Mouse (Mus musculus) neural tube, embryonic 12.5 days (tissue): ENCODE results near the gene Panx2. TPM values are rescaled to one million over a fixed set of nuclear protein-coding genes. Genes with fewer than 3 reads are reported as not detected.

Source experiments
- ATAC-seq: fragments of 200-750 bp; cut with Nextera tagmentation; 2 replicates; pipeline ENCODE4 v1.8.0; 2017; ENCODE audit warnings: low read depth, mild to moderate bottlenecking, moderate TSS enrichment, moderate library complexity; ENCODE audit not compliant: low FRiP score
- H3K27ac ChIP-seq: fragments of 300-500 bp; sonication (generic); 2 replicates; pipeline ENCODE4 v1.5.1; 2016
- H3K27me3 ChIP-seq: fragments of 300-500 bp; sonication (generic); replicated peaks from 2 replicates; pipeline ENCODE4 v1.6.1; 2016; ENCODE audit warnings: mild to moderate bottlenecking
- H3K36me3 ChIP-seq: fragments of 300-500 bp; sonication (generic); 2 replicates; pipeline ENCODE4 v1.6.1; 2016; ENCODE audit warnings: mild to moderate bottlenecking
- H3K4me1 ChIP-seq: fragments of 300-500 bp; sonication (generic); 2 replicates; pipeline ENCODE4 v1.6.1; 2016
- H3K4me2 ChIP-seq: fragments of 300-500 bp; sonication (generic); replicated peaks from 2 replicates; pipeline ENCODE4 v1.6.1; 2016; ENCODE audit warnings: mild to moderate bottlenecking
- H3K4me3 ChIP-seq: fragments of 300-500 bp; sonication (generic); 2 replicates; pipeline ENCODE4 v1.5.1; 2016
- H3K9ac ChIP-seq: fragments of 300-500 bp; sonication (generic); 2 replicates; pipeline ENCODE4 v1.6.1; 2016; ENCODE audit warnings: mild to moderate bottlenecking
- H3K9me3 ChIP-seq: fragments of 300-500 bp; sonication (generic); 2 replicates; pipeline ENCODE4 v1.6.1; 2016; ENCODE audit warnings: mild to moderate bottlenecking
- WGBS: fragments of 180-500 bp; shearing (Covaris S2); methylation state at CpG from one replicate; pipeline ENCODE4 v1.1.7; 2016; 5-methylcytosine and 5-hydroxymethylcytosine counted together
- polyA plus RNA-seq: library from polyadenylated mRNA; unstranded; fragments of >200 nt; fragmentation: Nextera tagmentation; extraction: Ambion mirVana; gene quantifications from 2 replicates; pipeline ENCODE4 v1.2.1, GENCODE M21; 2016

The Panx2 gene
- polyA plus RNA-seq, 1 experiment from 2014 or later: 2.0 TPM

DNA sequence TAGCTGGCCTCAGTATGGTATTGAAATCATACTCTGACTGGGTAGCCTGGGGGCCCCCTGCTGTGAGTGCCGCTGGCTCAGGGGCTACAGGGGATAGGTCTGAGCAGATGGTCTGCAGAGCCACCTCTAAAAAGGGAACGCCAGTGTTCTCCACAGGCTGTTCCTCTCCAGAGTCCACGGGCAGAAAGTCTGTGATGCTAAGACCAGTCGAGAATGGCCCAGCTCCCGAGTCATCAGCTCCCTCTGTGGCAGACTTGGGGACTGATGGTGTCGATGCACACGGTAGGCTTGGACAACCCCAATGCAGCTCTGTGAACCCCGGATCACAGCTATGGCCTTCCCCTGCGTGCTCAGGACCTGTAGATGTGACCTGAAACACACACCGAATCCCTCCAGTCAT, 44.4 kb downstream of the Panx2 start:
- no peak for ATAC-seq
- Histone ChIP-seq H3K27ac (no peak overlapping the region), H3K4me1 (no peaks in the 10 kb centered on the region), H3K9ac (no peak overlapping the region), H3K4me2 (no peak overlapping the region), H3K36me3 (peaks cover 98% of the 10 kb centered on the region), H3K27me3 (no peaks in the 10 kb centered on the region), H3K9me3 (no peaks in the 10 kb centered on the region), H3K4me3 (no peak overlapping the region)
- 89% methylated on average over 10 of the region's 10 CpGs for WGBS

- 94% methylated on average over 8 of the region's 8 CpGs for WGBS
- Histone ChIP-seq H3K9me3 (no peaks in the 10 kb centered on the region), H3K27me3 (no peaks in the 10 kb centered on the region), H3K4me3 (no peak overlapping the region), H3K27ac (no peak overlapping the region), H3K9ac (no peak overlapping the region), H3K36me3 (peaks cover 98% of the 10 kb centered on the region), H3K4me2 (no peak overlapping the region), H3K4me1 (no peaks in the 10 kb centered on the region)
- no peak for ATAC-seq
Measured at GRCm38 (mm10) chr15:89104425-89104824, 44.9 kb downstream of the Panx2 start.

- Histone ChIP-seq H3K4me1 (no peaks in the 10 kb centered on the region), H3K4me2 (no peak overlapping the region), H3K4me3 (no peak overlapping the region), H3K36me3 (peaks cover 98% of the 10 kb centered on the region), H3K27ac (no peak overlapping the region), H3K9me3 (no peaks in the 10 kb centered on the region), H3K9ac (no peak overlapping the region), H3K27me3 (no peaks in the 10 kb centered on the region)
- no peak for ATAC-seq
- 92% methylated on average over 13 of the region's 13 CpGs for WGBS
Measured at GRCm38 (mm10) chr15:89106073-89106472, 46.5 kb downstream of the Panx2 start.

- ATAC-seq: no peak
- no peak overlapping the region for H3K4me2 ChIP-seq
- 97% methylated on average over 1 of the region's 1 CpGs for WGBS
- H3K27ac ChIP-seq: no peak overlapping the region
- no peak overlapping the region for H3K9ac ChIP-seq
- no peak overlapping the region for H3K4me3 ChIP-seq
- H3K36me3 ChIP-seq: peaks cover 98% of the 10 kb centered on the region
- no peaks in the 10 kb centered on the region for H3K4me1 ChIP-seq
- no peaks in the 10 kb centered on the region for H3K27me3 ChIP-seq
- H3K9me3 ChIP-seq: no peaks in the 10 kb centered on the region
Measured at GRCm38 (mm10) chr15:89106976-89107375, 47.4 kb downstream of the Panx2 start.

DNA sequence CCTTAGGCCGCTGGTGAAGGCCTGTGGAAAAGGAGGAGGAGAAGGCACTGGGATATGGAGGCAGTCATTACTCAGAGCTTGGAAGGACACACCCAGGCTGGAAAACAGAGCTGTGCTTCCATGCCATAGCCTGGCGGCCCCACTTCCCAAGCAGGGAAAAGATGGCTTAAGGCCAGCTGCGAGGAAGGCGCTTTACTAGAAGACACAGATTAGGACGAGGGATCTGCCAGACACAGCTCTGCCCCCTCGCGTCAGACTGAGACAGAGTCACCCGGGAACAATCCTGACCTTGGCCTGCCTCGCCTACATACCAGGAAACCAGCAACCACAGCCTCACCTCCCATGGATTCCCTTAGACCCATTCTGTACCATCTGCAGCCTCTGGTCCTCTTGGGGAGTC, 50.6 kb downstream of the Panx2 start:
- Histone ChIP-seq H3K27ac (no peak overlapping the region), H3K36me3 (peaks cover 91% of the 10 kb centered on the region)
- WGBS: 87% methylated on average over 9 of the region's 9 CpGs

GRCm38 (mm10) chr15:89118007-89118406, 58.5 kb downstream of the Panx2 start:
- no peak overlapping the region for H3K27ac ChIP-seq
- peaks cover 45% of the 10 kb centered on the region for H3K36me3 ChIP-seq

More for the DNA sequence above, 50.6 kb downstream of the Panx2 start:
- Histone ChIP-seq H3K27me3 (no peaks in the 10 kb centered on the region), H3K4me3 (no peak overlapping the region), H3K4me1 (no peaks in the 10 kb centered on the region), H3K4me2 (no peak overlapping the region), H3K9me3 (no peaks in the 10 kb centered on the region), H3K9ac (no peak overlapping the region)
- no peak for ATAC-seq

DNA sequence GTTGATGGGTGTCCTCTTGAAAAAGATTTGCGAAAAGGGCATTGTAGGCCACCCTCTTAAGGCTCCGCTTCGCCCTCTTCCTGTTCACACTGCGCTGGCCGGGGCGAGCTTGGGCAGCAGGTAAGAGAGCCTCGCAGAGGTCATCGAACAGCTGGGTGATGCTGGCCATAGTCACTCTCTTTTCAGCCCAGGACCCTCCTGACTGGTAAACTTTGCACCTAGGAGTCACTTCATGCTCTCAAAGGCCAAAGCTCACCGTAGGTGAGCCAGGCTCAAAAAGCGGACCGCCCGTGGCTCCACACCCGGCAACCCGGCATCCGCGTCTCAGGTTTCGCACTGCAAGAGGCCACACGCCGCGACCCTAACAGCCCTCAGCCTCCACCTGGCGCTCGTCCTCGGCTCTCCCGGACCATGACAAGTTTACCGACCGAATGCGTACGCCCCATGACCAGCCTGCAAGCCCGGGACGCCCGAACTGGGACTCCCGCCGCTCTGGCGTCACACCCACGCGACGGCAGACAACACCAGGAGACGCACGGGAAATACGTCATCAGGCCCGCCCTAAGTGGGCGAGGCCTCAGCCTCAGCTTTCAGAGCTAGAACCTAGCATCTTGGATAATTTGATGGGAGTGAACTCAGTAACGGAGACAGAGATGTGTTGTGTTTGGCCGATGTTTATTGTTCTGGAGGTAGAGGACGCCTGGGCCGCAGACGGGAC, 63.3 kb downstream of the Panx2 start, which contains the start of gene Tubgcp6:
Tubgcp6 (minus strand) TSS at position 464 of the 718 bp plus-strand sequence.
- ATAC-seq: peak; percentile 78
- Histone ChIP-seq H3K9me3 (no peaks in the 10 kb centered on the region), H3K4me3 (peak within 1 kb of the TSS; percentile 74)

More at GRCm38 (mm10) chr15:89118007-89118406, 58.5 kb downstream of the Panx2 start:
- no peak for ATAC-seq
- peaks cover 27% of the 10 kb centered on the region for H3K4me1 ChIP-seq
- H3K27me3 ChIP-seq: no peaks in the 10 kb centered on the region
- no peak overlapping the region for H3K9ac ChIP-seq
- H3K9me3 ChIP-seq: no peaks in the 10 kb centered on the region
- no peak overlapping the region for H3K4me2 ChIP-seq
- no peak overlapping the region for H3K4me3 ChIP-seq

More for the DNA sequence above, 63.3 kb downstream of the Panx2 start, which contains the start of gene Tubgcp6:
- WGBS: under 1% methylated on average over 47 of the region's 47 CpGs
- peaks cover 6% of the 10 kb centered on the region; the same call in 1 of the 2 replicates for H3K36me3 ChIP-seq
- H3K4me1 ChIP-seq: peaks cover 42% of the 10 kb centered on the region
- H3K27ac ChIP-seq: peak within 1 kb of the TSS; percentile 51; the same call in 1 of the 2 replicates
- H3K27me3 ChIP-seq: no peaks in the 10 kb centered on the region
- peak within 1 kb of the TSS; percentile 95 for H3K4me2 ChIP-seq
- H3K9ac ChIP-seq: peak within 1 kb of the TSS; percentile 76

Other genes with a start within 250 kb of the Panx2 start
- 7.6 and 9.9 TPM in 2 replicates for gene Alg12, start 240.4 kb upstream of the Panx2 start, polyA plus RNA-seq
- 62.8 and 65.2 TPM in 2 replicates for gene Creld2, start 240.1 kb upstream of the Panx2 start, polyA plus RNA-seq
- 52.4 and 52.9 TPM in 2 replicates for gene Pim3, start 197.5 kb upstream of the Panx2 start, polyA plus RNA-seq
- not detected in 2 replicates for gene Ttll8, start 105.3 kb upstream of the Panx2 start, polyA plus RNA-seq
- 2.8 and 4.1 TPM in 2 replicates for gene Mlc1, start 80.7 kb upstream of the Panx2 start, polyA plus RNA-seq
- not detected in 2 replicates for gene Mov10l1, start 76.8 kb upstream of the Panx2 start, polyA plus RNA-seq
- 49.6 and 51.2 TPM in 2 replicates for gene Trabd, start 15.4 kb downstream of the Panx2 start, polyA plus RNA-seq
- gene Selenoo, start 29.4 kb downstream of the Panx2 start, polyA plus RNA-seq: 23.2 and 27.2 TPM in 2 replicates
- gene Tubgcp6, start 63.4 kb downstream of the Panx2 start, polyA plus RNA-seq: 18.7 and 20.6 TPM in 2 replicates
- 23.6 and 25.1 TPM in 2 replicates for gene Hdac10, start 69.0 kb downstream of the Panx2 start, polyA plus RNA-seq
- 11.7 and 13.4 TPM in 2 replicates for gene Mapk12, start 81.0 kb downstream of the Panx2 start, polyA plus RNA-seq
- gene Mapk11, start 89.9 kb downstream of the Panx2 start, polyA plus RNA-seq: 45.7 and 46.6 TPM in 2 replicates
- gene Plxnb2, start 121.1 kb downstream of the Panx2 start, polyA plus RNA-seq: 123 and 126 TPM in 2 replicates
- gene Dennd6b, start 136.8 kb downstream of the Panx2 start, polyA plus RNA-seq: 55.5 and 62.6 TPM in 2 replicates
- 56.9 and 69.7 TPM in 2 replicates for gene Ppp6r2, start 151.8 kb downstream of the Panx2 start, polyA plus RNA-seq